Mouse (Mus musculus): Measurements from ENCODE around the gene Hivep1. TPM values are rescaled to one million over a fixed set of nuclear protein-coding genes. Genes with fewer than 3 reads are reported as not detected.

Gene Hivep1
- total and polyA plus RNA-seq, 2 experiments = 3.5 to 9.0 TPM

DNA sequence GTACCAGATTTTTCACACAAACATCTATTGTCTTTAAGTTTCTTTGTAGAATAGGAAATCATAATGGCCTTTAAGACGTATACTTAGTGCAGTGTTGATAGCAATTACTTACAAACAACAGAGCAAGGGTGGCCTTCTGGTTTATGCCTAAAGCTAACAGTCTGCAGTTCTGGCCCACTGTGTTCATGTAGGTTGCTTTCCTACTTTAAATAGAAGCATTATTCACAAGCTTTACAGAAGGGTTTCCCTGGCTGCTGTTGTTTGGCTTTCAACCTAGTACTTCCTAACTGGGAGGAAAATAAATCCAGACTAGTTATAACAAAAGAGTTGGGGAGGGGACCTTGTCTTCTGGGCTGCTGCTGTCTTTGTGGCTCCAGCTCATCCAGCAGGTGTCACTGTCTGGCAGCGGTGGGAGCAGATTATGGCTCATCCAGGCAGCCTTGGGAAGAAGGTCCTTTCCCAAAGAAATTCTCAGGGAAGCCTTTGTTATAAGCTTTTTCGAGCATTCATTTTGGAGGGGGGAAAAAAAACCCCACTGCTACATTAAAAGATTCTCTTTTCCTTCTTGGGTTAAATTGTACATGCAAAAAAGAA lies 123.1 kb downstream of the Hivep1 start:
- Histone ChIP-seq H3K79me2 (ENCODE audit: control insufficient read depth, insufficient read depth, low read length) (no peaks in the 10 kb centered on the region), H3K4me1 (ENCODE audit: control insufficient read depth, insufficient read depth, low read length) (no peaks in the 10 kb centered on the region), H3K27me3 (ENCODE audit: control insufficient read depth, insufficient read depth, low read length) (no peaks in the 10 kb centered on the region), H3K27ac (replicated peaks; ENCODE audit: insufficient read depth, low read depth, low read length) (no peak overlapping the region), H3K36me3 (ENCODE audit: control insufficient read depth, insufficient read depth, low read length) (peaks cover 20% of the 10 kb centered on the region), H3K9ac (ENCODE audit: low read depth, low read length) (no peak overlapping the region), H3K4me3 (ENCODE audit: insufficient read depth, low read depth, low read length) (no peak overlapping the region)
- TF ChIP-seq CTCF (IDR thresholded peaks at IDR 0.05; ENCODE audit: low read depth, low read length) = peak; percentile 64
- no peak for TF ChIP-seq POLR2A (IDR thresholded peaks at IDR 0.05; ENCODE audit: extremely low read depth, insufficient read depth, low read length)
- 64% methylated on average over 3 of the region's 3 CpGs for WGBS
- no peak for DNase-seq (ENCODE audit: extremely low read depth, low read depth, low spot score)

DNA sequence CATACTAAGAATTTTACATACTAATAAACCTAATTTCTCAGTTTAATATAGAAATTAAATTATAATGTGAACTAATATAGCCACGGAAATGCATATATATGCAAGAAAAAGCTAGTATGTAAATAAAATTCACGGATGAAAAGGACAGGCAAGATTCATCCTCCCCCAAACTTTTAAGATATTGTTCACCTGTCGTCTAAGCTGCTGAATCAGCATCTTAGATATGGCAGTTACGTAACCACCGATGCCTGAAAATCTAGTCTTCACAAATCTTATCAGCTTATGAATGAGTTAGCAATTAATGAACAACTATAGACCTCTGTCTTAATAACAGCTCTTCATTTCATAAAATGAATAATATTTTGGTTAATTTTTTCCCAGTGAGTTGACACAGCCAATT lies 130.8 kb downstream of the Hivep1 start:
- H3K36me3 ChIP-seq (ENCODE audit: control insufficient read depth, insufficient read depth, low read length) = peaks cover 36% of the 10 kb centered on the region
- no peak overlapping the region for H3K27ac ChIP-seq (replicated peaks; ENCODE audit: insufficient read depth, low read depth, low read length)
- no peaks in the 10 kb centered on the region for H3K4me1 ChIP-seq (ENCODE audit: control insufficient read depth, insufficient read depth, low read length)
- H3K4me3 ChIP-seq (ENCODE audit: insufficient read depth, low read depth, low read length) = no peak overlapping the region
- no peak for DNase-seq (ENCODE audit: extremely low read depth, low read depth, low spot score)
- WGBS = 90% methylated on average over 5 of the region's 5 CpGs
- H3K9ac ChIP-seq (ENCODE audit: low read depth, low read length) = no peak overlapping the region
- no peak for TF ChIP-seq POLR2A (IDR thresholded peaks at IDR 0.05; ENCODE audit: extremely low read depth, insufficient read depth, low read length)
- TF ChIP-seq CTCF (IDR thresholded peaks at IDR 0.05; ENCODE audit: low read depth, low read length) = no peak
- no peaks in the 10 kb centered on the region for H3K27me3 ChIP-seq (ENCODE audit: control insufficient read depth, insufficient read depth, low read length)
- no peaks in the 10 kb centered on the region for H3K79me2 ChIP-seq (ENCODE audit: control insufficient read depth, insufficient read depth, low read length)

- Histone ChIP-seq H3K9ac (ENCODE audit: low read depth, low read length) (no peak overlapping the region), H3K79me2 (ENCODE audit: control insufficient read depth, insufficient read depth, low read length) (no peaks in the 10 kb centered on the region), H3K4me3 (ENCODE audit: insufficient read depth, low read depth, low read length) (no peak overlapping the region), H3K36me3 (ENCODE audit: control insufficient read depth, insufficient read depth, low read length) (peaks cover 34% of the 10 kb centered on the region), H3K27ac (replicated peaks; ENCODE audit: insufficient read depth, low read depth, low read length) (no peak overlapping the region), H3K4me1 (ENCODE audit: control insufficient read depth, insufficient read depth, low read length) (no peaks in the 10 kb centered on the region), H3K27me3 (ENCODE audit: control insufficient read depth, insufficient read depth, low read length) (no peaks in the 10 kb centered on the region)
- no peak for DNase-seq (ENCODE audit: extremely low read depth, low read depth, low spot score)
- 97% methylated on average over 17 of the region's 17 CpGs for WGBS
- no peak for TF ChIP-seq POLR2A (IDR thresholded peaks at IDR 0.05; ENCODE audit: extremely low read depth, insufficient read depth, low read length)
- TF ChIP-seq CTCF (IDR thresholded peaks at IDR 0.05; ENCODE audit: low read depth, low read length) = no peak
Observed at GRCm38 (mm10) chr13:42184131-42184530, 132.3 kb downstream of the Hivep1 start.

GRCm38 (mm10) chr13:42193016-42193415 lies 141.2 kb downstream of the Hivep1 start:
- WGBS = 51% methylated on average over 9 of the region's 9 CpGs
- Histone ChIP-seq H3K9ac (ENCODE audit: low read depth, low read length) (no peak overlapping the region), H3K36me3 (ENCODE audit: control insufficient read depth, insufficient read depth, low read length) (0 out of 2 replicates have a peak, but pooled peaks cover 2% of the 10 kb centered on the region), H3K27ac (replicated peaks; ENCODE audit: insufficient read depth, low read depth, low read length) (no peak overlapping the region), H3K79me2 (ENCODE audit: control insufficient read depth, insufficient read depth, low read length) (no peaks in the 10 kb centered on the region), H3K4me1 (ENCODE audit: control insufficient read depth, insufficient read depth, low read length) (no peaks in the 10 kb centered on the region), H3K4me3 (ENCODE audit: insufficient read depth, low read depth, low read length) (no peak overlapping the region), H3K27me3 (ENCODE audit: control insufficient read depth, insufficient read depth, low read length) (no peaks in the 10 kb centered on the region)
- DNase-seq (ENCODE audit: extremely low read depth, low read depth, low spot score) = no peak
- TF ChIP-seq CTCF (IDR thresholded peaks at IDR 0.05; ENCODE audit: low read depth, low read length) (no peak), POLR2A (IDR thresholded peaks at IDR 0.05; ENCODE audit: extremely low read depth, insufficient read depth, low read length) (no peak)

- H3K4me3 ChIP-seq (ENCODE audit: insufficient read depth, low read depth, low read length) = no peak overlapping the region
- DNase-seq (ENCODE audit: extremely low read depth, low read depth, low spot score) = no peak
- no peaks in the 10 kb centered on the region for H3K27me3 ChIP-seq (ENCODE audit: control insufficient read depth, insufficient read depth, low read length)
- H3K27ac ChIP-seq (replicated peaks; ENCODE audit: insufficient read depth, low read depth, low read length) = no peak overlapping the region
- WGBS = 96% methylated on average over 7 of the region's 7 CpGs
- no peaks in the 10 kb centered on the region for H3K4me1 ChIP-seq (ENCODE audit: control insufficient read depth, insufficient read depth, low read length)
- H3K9ac ChIP-seq (ENCODE audit: low read depth, low read length) = no peak overlapping the region
- H3K36me3 ChIP-seq (ENCODE audit: control insufficient read depth, insufficient read depth, low read length) = no peaks in the 10 kb centered on the region
- H3K79me2 ChIP-seq (ENCODE audit: control insufficient read depth, insufficient read depth, low read length) = no peaks in the 10 kb centered on the region
- TF ChIP-seq CTCF (IDR thresholded peaks at IDR 0.05; ENCODE audit: low read depth, low read length) = no peak
- TF ChIP-seq POLR2A (IDR thresholded peaks at IDR 0.05; ENCODE audit: extremely low read depth, insufficient read depth, low read length) = no peak
Observed at GRCm38 (mm10) chr13:42195671-42196070, 143.8 kb downstream of the Hivep1 start.

GRCm38 (mm10) chr13:42197656-42198055 lies 145.8 kb downstream of the Hivep1 start:
- Histone ChIP-seq H3K36me3 (ENCODE audit: control insufficient read depth, insufficient read depth, low read length) (no peaks in the 10 kb centered on the region), H3K79me2 (ENCODE audit: control insufficient read depth, insufficient read depth, low read length) (no peaks in the 10 kb centered on the region), H3K4me1 (ENCODE audit: control insufficient read depth, insufficient read depth, low read length) (no peaks in the 10 kb centered on the region), H3K27ac (replicated peaks; ENCODE audit: insufficient read depth, low read depth, low read length) (no peak overlapping the region), H3K9ac (ENCODE audit: low read depth, low read length) (no peak overlapping the region), H3K27me3 (ENCODE audit: control insufficient read depth, insufficient read depth, low read length) (no peaks in the 10 kb centered on the region), H3K4me3 (ENCODE audit: insufficient read depth, low read depth, low read length) (no peak overlapping the region)
- DNase-seq (ENCODE audit: extremely low read depth, low read depth, low spot score) = no peak
- TF ChIP-seq POLR2A (IDR thresholded peaks at IDR 0.05; ENCODE audit: extremely low read depth, insufficient read depth, low read length) (no peak), CTCF (IDR thresholded peaks at IDR 0.05; ENCODE audit: low read depth, low read length) (no peak)
- 96% methylated on average over 2 of the region's 2 CpGs for WGBS
